Mouse (Mus musculus) right cerebral cortex, postnatal 14 days (tissue): ENCODE data around the gene Cog4.
"Not testable (repeated sequence)": the region's sequence is repeated elsewhere in the genome, so short reads cannot be mapped to it uniquely, and the experiment has no call there.

Experiments used
- DNase-seq: peaks from one replicate; pipeline ENCODE4 v3.0.0; 2022

Cog4 gene

DNA sequence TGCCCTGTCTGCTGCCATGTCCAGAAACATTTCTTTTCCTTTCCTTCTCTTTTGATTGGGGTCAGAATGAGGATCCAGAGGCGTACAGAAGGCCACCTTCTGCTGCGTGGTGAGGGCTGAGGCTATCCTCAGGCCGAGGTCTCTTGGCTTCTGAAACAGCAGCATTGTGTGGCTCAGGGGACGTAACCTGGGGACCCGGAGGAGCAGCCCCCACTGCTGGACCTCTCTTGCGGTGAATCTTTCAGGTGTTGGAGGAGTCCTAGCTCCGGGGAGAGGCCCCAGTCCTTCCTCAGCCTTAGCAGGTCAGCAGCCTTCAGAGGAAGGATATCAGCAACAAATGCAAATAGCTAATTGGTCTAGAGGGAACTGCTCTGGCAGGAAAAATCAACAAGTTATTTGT is 82.0 kb downstream of the Cog4 start:
- no peak for DNase-seq

DNA sequence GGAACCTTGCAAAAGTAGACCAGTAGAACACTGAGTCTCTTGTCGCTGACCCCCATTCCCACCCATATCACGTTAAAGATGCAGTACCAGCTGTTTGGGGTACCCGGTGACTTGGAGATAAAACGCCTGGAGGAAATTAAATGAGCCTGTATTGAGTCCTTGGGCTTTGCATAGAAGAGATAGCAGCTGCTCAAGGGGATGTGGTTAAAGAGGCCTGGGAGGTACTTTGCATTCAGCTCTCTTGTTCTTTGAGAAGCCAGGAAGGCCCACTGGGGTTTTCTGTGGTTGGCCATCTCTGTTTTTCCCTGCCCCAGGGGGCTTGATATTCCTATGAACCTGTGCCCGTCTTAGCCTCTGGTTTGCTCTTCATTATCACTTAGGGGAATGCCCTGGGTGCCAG is 82.7 kb downstream of the Cog4 start:
- DNase-seq: no peak

DNA sequence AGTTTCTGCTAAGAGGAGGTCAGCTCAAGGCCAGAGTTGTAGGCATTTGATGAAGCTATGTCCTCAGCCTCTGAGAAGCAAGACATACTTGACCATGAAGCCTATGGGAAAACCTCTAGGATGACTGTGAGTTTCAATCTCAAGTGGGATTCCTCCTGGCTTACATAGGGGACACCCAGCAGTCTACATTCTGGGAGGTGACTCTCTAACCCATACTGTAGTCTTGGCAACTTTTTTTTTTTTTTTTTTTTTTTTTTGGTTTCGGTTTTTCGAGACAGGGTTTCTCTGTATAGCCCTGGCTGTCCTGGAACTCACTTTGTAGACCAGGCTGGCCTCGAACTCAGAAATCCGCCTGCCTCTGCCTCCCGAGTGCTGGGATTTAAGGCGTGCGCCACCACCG is 83.3 kb downstream of the Cog4 start:
- not testable (repeated sequence) for DNase-seq

DNA sequence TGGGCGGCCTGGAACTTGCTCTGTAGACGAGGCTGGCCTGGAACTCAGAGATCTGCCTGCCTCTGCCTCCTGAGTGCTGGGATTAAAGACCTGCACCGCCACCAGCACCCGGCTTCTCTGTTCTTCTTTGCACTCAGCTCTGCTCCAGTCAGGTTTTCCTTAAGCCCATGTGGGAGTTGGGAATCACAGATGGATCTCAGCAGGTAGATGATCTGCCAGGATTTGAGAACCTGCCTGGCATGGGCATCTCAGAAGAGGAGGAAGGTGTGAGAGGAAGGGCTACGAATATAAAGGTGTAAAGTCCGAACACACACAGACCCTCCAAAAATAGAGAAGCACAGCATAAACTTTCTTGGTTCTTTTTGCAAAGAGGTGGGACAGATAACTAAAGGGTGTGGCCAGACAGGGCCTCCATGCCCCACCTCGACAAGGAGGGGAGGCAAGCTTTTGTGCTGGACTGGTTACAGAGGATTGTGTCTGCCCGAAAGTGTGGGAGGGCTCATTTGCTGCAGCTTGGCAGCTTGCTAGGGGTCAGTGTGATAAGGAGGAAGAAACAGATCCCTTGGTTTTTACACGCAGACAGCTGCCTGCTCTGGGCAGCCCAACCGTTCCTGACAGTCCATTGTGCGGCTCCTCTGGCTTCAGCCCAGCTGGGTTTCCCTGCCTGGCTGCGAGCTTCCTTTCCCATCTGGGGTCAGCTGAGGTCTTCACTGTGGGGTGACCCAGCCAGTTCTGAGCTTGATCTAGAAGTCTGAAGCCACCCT is 85.0 kb downstream of the Cog4 start:
- peak; percentile 29 for DNase-seq
